21 mouse cellular contexts compared by ENCODE assay signal in genomic region chr9:119075685-119076084, GRCm38 (mm10). TPM values are rescaled to one million over a fixed set of nuclear protein-coding genes. Genes with fewer than 3 reads are reported as not detected.
DNase-seq lines count a peak whose midpoint lies in the region; ATAC-seq and TF ChIP-seq lines count a peak whose summit lies in the region.
"Had no signal": no experiment of that assay in that cellular context is flagged by ENCODE, and none has a peak within 500 bp of the region (broad histone marks: within the 10 kb centered on the region; RNA-seq: fewer than 3 reads in every experiment).

No protein-coding gene starts in this region.

- H3K9ac ChIP-seq in heart, embryonic 14.5 days (ENCODE audit: low read length) = no peak overlapping the region
- H3K9ac ChIP-seq in liver, embryonic 15.5 days = no peak overlapping the region
- H3K9ac ChIP-seq in hindbrain, postnatal 0 days (replicated peaks; ENCODE audit: low read length) = no peak overlapping the region
- H3K9ac ChIP-seq: forebrain, embryonic 13.5 days; neural tube, embryonic 15.5 days had no signal

- 51% methylated on average over 16 of the region's 16 CpGs for WGBS in heart, embryonic 14.5 days
- WGBS in liver, embryonic 15.5 days (ENCODE audit: insufficient replicate concordance) = 55% methylated on average over 16 of the region's 16 CpGs
- WGBS in hindbrain, postnatal 0 days = 69% methylated on average over 16 of the region's 16 CpGs

- peak; percentile 48; the same call in 1 of the 2 replicates for ATAC-seq in heart, embryonic 14.5 days (ENCODE audit: insufficient number of reproducible peaks, insufficient read depth, low FRiP score, low read depth)
- 0 out of 2 replicates have a peak, but pooled peaks have one; percentile 2 for ATAC-seq in liver, embryonic 15.5 days (ENCODE audit: insufficient read depth)
- ATAC-seq in hindbrain, postnatal 0 days = no peak
- ATAC-seq: forebrain, embryonic 13.5 days; inflammation-experienced regulatory T-cells, adult 6 months had no signal

- H3K4me1 ChIP-seq in heart, embryonic 14.5 days (ENCODE audit: control insufficient read depth in 2 of 2, insufficient read depth in 2 of 2, low read length in 2 of 2) = peaks cover 6 to 11% of the 10 kb centered on the region in 2 experiments
- H3K4me1 ChIP-seq in liver, embryonic 15.5 days (replicated peaks) = 0 out of 2 replicates have a peak, but pooled peaks cover 8% of the 10 kb centered on the region
- H3K4me1 ChIP-seq in hindbrain, postnatal 0 days (ENCODE audit: insufficient read depth, low read length) = no peaks in the 10 kb centered on the region
- H3K4me1 ChIP-seq: forebrain, embryonic 13.5 days; neural tube, embryonic 15.5 days had no signal

- no peak overlapping the region for H3K27ac ChIP-seq in heart, embryonic 14.5 days (replicated peaks in 1 of 2; ENCODE audit: control insufficient read depth in 1 of 2, insufficient read depth in 1 of 2, low read depth in 2 of 2, low read length in 2 of 2)
- peak overlapping the region; percentile 11; the same call in 1 of the 2 replicates for H3K27ac ChIP-seq in liver, embryonic 15.5 days (replicated peaks)
- H3K27ac ChIP-seq in hindbrain, postnatal 0 days = no peak overlapping the region
- H3K27ac ChIP-seq: forebrain, embryonic 13.5 days; heart, adult 2 months; hindbrain, embryonic 10.5 days; neural tube, embryonic 15.5 days had no signal

- H3K36me3 ChIP-seq in heart, embryonic 14.5 days (ENCODE audit: control insufficient read depth, insufficient read depth, low read length) = peaks cover 80% of the 10 kb centered on the region
- H3K36me3 ChIP-seq in liver, embryonic 15.5 days (replicated peaks) = no peaks in the 10 kb centered on the region
- H3K36me3 ChIP-seq in hindbrain, postnatal 0 days (ENCODE audit: insufficient read depth, low read length) = peaks cover 27% of the 10 kb centered on the region; the same call in 1 of the 2 replicates

- no peak overlapping the region for H3K4me2 ChIP-seq in heart, embryonic 14.5 days (ENCODE audit: low read length)
- no peak overlapping the region for H3K4me2 ChIP-seq in liver, embryonic 15.5 days
- H3K4me2 ChIP-seq in hindbrain, postnatal 0 days (ENCODE audit: low read depth, low read length) = no peak overlapping the region
- H3K4me2 ChIP-seq: forebrain, embryonic 13.5 days; midbrain, embryonic 11.5 days; neural tube, embryonic 15.5 days had no signal

- no peaks in the 10 kb centered on the region for H3K27me3 ChIP-seq in heart, embryonic 14.5 days (ENCODE audit: control insufficient read depth, insufficient read depth, low read length)
- H3K27me3 ChIP-seq in liver, embryonic 15.5 days = no peaks in the 10 kb centered on the region
- no peaks in the 10 kb centered on the region for H3K27me3 ChIP-seq in hindbrain, postnatal 0 days (ENCODE audit: insufficient read depth, low read length)
- H3K27me3 ChIP-seq: forebrain, embryonic 13.5 days; neural tube, embryonic 15.5 days had no signal

- no peak for DNase-seq in heart, adult 8-10 months (ENCODE audit: low spot score)
- DNase-seq in 416B (ENCODE audit: low read depth) (peak; percentile 26), R1 (ENCODE audit: low read depth, low spot score) (peak; percentile 72)
- no peak for DNase-seq in hindbrain, postnatal 0 days (ENCODE audit: low spot score)
- no peak for DNase-seq in frontal cortex, postnatal 36 days (ENCODE audit: low spot score in 2 of 2)
- DNase-seq in ovary, postnatal 14 days (ENCODE audit: low spot score) = no peak
- DNase-seq: adrenal gland, postnatal 36 days; B cell, adult 2 months; cerebellum, adult 9-11 months; embryo, embryonic 11 days; heart, adult 2 months; kidney, postnatal 14 days; lung, adult 2 months had no signal

- no peaks in the 10 kb centered on the region for H3K9me3 ChIP-seq in heart, embryonic 14.5 days (ENCODE audit: control insufficient read depth, low read length)
- no peaks in the 10 kb centered on the region for H3K9me3 ChIP-seq in liver, embryonic 15.5 days (replicated peaks)
- H3K9me3 ChIP-seq in hindbrain, postnatal 0 days (ENCODE audit: low read length) = no peaks in the 10 kb centered on the region
- H3K9me3 ChIP-seq: forebrain, embryonic 13.5 days; hindbrain, embryonic 10.5 days; neural tube, embryonic 15.5 days had no signal

- TF ChIP-seq CTCF in hindbrain, postnatal 0 days (IDR thresholded peaks at IDR 0.05; ENCODE audit: low read depth) = no peak

- H3K4me3 ChIP-seq in heart, embryonic 14.5 days (ENCODE audit: control insufficient read depth in 1 of 2, insufficient read depth in 1 of 2, low read depth in 1 of 2, low read length in 2 of 2) = no peak overlapping the region
- no peak overlapping the region for H3K4me3 ChIP-seq in liver, embryonic 15.5 days (replicated peaks)
- H3K4me3 ChIP-seq in hindbrain, postnatal 0 days (ENCODE audit: low read length) = no peak overlapping the region
- H3K4me3 ChIP-seq: forebrain, embryonic 13.5 days; heart, adult 2 months; hindbrain, embryonic 10.5 days; neural tube, embryonic 15.5 days had no signal

RNA-seq across cellular contexts. Expression of gene Plcd1, which starts 17.6 kb away (rescaled TPM):
- 14.9 and 18.1 TPM in 2 replicates for polyA plus RNA-seq in heart, embryonic 14.5 days (2014; fragmentation: Nextera tagmentation; extraction: Ambion mirVana)
- 10 to 100 TPM; 15.3 to 20.1 (median 17.5) TPM for total RNA-seq in heart, adult 8-10 months (2022)
- polyA plus RNA-seq in liver, embryonic 15.5 days (2015; fragmentation: Nextera tagmentation; extraction: Ambion mirVana) = 1.2 and 1.8 TPM in 2 replicates
- total RNA-seq in hindbrain, postnatal 0 days (2014; rRNA removed) = 15.1 and 17.0 TPM in 2 replicates
- polyA plus RNA-seq in hindbrain, postnatal 0 days (2015; fragmentation: Nextera tagmentation; extraction: Ambion mirVana) = 14.2 and 18.1 TPM in 2 replicates
- total RNA-seq: MEL had no signal

RNA-seq across cellular contexts. Expression of gene Vill, which starts 23.1 kb away (rescaled TPM):
- 10.7 and 11.2 TPM in 2 replicates for polyA plus RNA-seq in heart, embryonic 14.5 days (2014; fragmentation: Nextera tagmentation; extraction: Ambion mirVana)
- under 1 TPM in 3 of 4 experiments, not detected in 1; 0.26 to 0.73 (median 0.50) TPM for total RNA-seq in heart, adult 8-10 months (2022)
- polyA plus RNA-seq in liver, embryonic 15.5 days (2015; fragmentation: Nextera tagmentation; extraction: Ambion mirVana) = 10.0 and 11.0 TPM in 2 replicates
- 4.5 and 5.9 TPM in 2 replicates for total RNA-seq in hindbrain, postnatal 0 days (2014; rRNA removed)
- 3.3 TPM in 2 replicates for polyA plus RNA-seq in hindbrain, postnatal 0 days (2015; fragmentation: Nextera tagmentation; extraction: Ambion mirVana)

RNA-seq across cellular contexts. Expression of gene Dlec1, which starts 26.6 kb away (rescaled TPM):
- 0.50 and 0.55 TPM in 2 replicates for polyA plus RNA-seq in heart, embryonic 14.5 days (2014; fragmentation: Nextera tagmentation; extraction: Ambion mirVana)
- total RNA-seq in heart, adult 8-10 months (2022) = under 1 TPM in 2 of 4 experiments, not detected in 2; 0.09 to 0.14 TPM
- 0.06 TPM in 1 of 2 replicates, not detected in the other for polyA plus RNA-seq in liver, embryonic 15.5 days (2015; fragmentation: Nextera tagmentation; extraction: Ambion mirVana)
- total RNA-seq in hindbrain, postnatal 0 days (2014; rRNA removed) = 0.93 and 1.1 TPM in 2 replicates
- polyA plus RNA-seq in hindbrain, postnatal 0 days (2015; fragmentation: Nextera tagmentation; extraction: Ambion mirVana) = 0.95 and 1.4 TPM in 2 replicates
- total RNA-seq: MEL had no signal

Comparison
In these comparisons a context has a peak if more than half of its experiments do, and no peak if none do; other contexts are left out.
1. DNase-seq: peak in 416B (single experiment) and R1 (single experiment); none in heart, adult 8-10 months (single experiment), hindbrain, postnatal 0 days (single experiment), frontal cortex, postnatal 36 days (0 of 2) and ovary, postnatal 14 days (single experiment).